Mouse (Mus musculus) kidney, adult 2 months (tissue): ENCODE measurements around the gene Creb1. TPM values are rescaled to one million over a fixed set of nuclear protein-coding genes. Genes with fewer than 3 reads are reported as not detected.

Source experiments
- DNase-seq: peaks from one replicate; pipeline ENCODE4 v3.0.0; 2021
- H3K27ac ChIP-seq: fragments of 200-500 bp; 2 replicates; pipeline ENCODE4 v1.5.1; 2012; ENCODE audit warnings: low read depth, low read length, control low read depth, inconsistent platforms; ENCODE audit not compliant: insufficient read depth
- H3K27me3 ChIP-seq: fragments of 200-500 bp; replicated peaks from 2 replicates; pipeline ENCODE4 v1.6.1; 2012; ENCODE audit warnings: mild to moderate bottlenecking, moderate library complexity, low read length, inconsistent platforms; ENCODE audit not compliant: control insufficient read depth, insufficient read depth
- H3K36me3 ChIP-seq: fragments of 200-500 bp; 2 replicates; pipeline ENCODE4 v1.6.1; 2012; ENCODE audit warnings: mild to moderate bottlenecking, moderate library complexity, low read length, inconsistent platforms; ENCODE audit not compliant: control insufficient read depth, insufficient read depth
- H3K4me1 ChIP-seq: fragments of 200-500 bp; 2 replicates; pipeline ENCODE4 v1.6.1; 2011; ENCODE audit warnings: low read length; ENCODE audit not compliant: control insufficient read depth, insufficient read depth
- H3K4me3 ChIP-seq: fragments of 200-500 bp; 2 replicates; pipeline ENCODE4 v1.5.1; 2011; ENCODE audit warnings: mild to moderate bottlenecking, low read depth, low read length, control low read depth; ENCODE audit not compliant: insufficient read depth
- CTCF ChIP-seq: fragments of 200-500 bp; conservative IDR thresholded peaks from 2 replicates; pipeline ENCODE4 v1.5.1; 2011; ENCODE audit warnings: low read depth, mild to moderate bottlenecking, control low read depth, low read length, moderate library complexity, mixed read lengths; ENCODE audit not compliant: insufficient read depth, insufficient read length
- POLR2A ChIP-seq: fragments of 200-500 bp; IDR thresholded peaks from one replicate; pipeline ENCODE4 v1.6.1; 2011; ENCODE audit warnings: low read depth, low read length, control low read depth
- WGBS: fragments of 180-500 bp; shearing (Covaris S2); methylation state at CpG from one replicate; pipeline ENCODE4 v1.1.7; 2018; 5-methylcytosine and 5-hydroxymethylcytosine counted together
- polyA plus RNA-seq: library from polyadenylated mRNA; depleted of rRNA; stranded (reverse); fragments of >200 nt; gene quantifications from 2 replicates; pipeline ENCODE4 v1.2.3, GENCODE M21; 2012; rRNA removed

Creb1 gene
- polyA plus RNA-seq = 12.5 and 13.3 TPM in 2 replicates

- Histone ChIP-seq H3K27me3 (no peaks in the 10 kb centered on the region), H3K27ac (peak within 1 kb of the TSS; percentile 95), H3K4me1 (no peaks in the 10 kb centered on the region; the same call in none of the 2 replicates), H3K36me3 (no peaks in the 10 kb centered on the region), H3K4me3 (peak within 1 kb of the TSS; percentile 69)
- TF ChIP-seq CTCF = no peak
- TF ChIP-seq POLR2A = peak; percentile 30
- WGBS = 8% methylated on average over 110 of the region's 119 CpGs
- DNase-seq = peak; percentile 98
These were observed at the start of gene Creb1 for GRCm38 (mm10) chr1:64532589-64533470. Gene Creb1 (plus strand): TSS chr1:64532645.

- no peak overlapping the region for H3K4me3 ChIP-seq
- TF ChIP-seq CTCF (no peak), POLR2A (no peak)
- no peaks in the 10 kb centered on the region; the same call in 1 of the 2 replicates for H3K27me3 ChIP-seq
- WGBS = 43% methylated on average over 4 of the region's 4 CpGs
- no peak overlapping the region for H3K27ac ChIP-seq
- no peak for DNase-seq
- no peaks in the 10 kb centered on the region for H3K36me3 ChIP-seq
- H3K4me1 ChIP-seq = no peaks in the 10 kb centered on the region
These were observed 43.9 kb upstream of the Creb1 start for GRCm38 (mm10) chr1:64488521-64489029.

DNA sequence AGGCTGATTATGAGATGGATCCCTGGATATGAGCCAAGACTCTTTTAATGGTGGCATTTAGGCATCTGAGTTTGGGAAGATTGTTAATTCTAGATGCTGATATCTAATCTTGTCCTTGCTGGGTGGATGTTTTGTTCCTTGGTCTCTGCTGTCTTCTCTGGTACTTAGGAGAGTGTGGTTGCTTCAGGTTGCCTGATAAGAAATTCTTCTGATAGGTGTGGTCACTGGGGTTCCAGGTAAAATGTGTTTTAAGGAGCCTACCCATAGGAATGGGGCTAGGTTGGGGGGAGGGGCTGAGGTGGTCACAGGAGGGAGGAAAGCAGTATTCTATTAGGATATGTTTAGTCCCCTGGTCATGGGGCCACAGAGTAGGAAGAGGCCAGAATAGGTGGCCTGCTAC lies 35.6 kb upstream of the Creb1 start:
- H3K27me3 ChIP-seq = no peaks in the 10 kb centered on the region; the same call in 1 of the 2 replicates
- H3K4me1 ChIP-seq = no peaks in the 10 kb centered on the region
- no peak overlapping the region for H3K27ac ChIP-seq
- TF ChIP-seq POLR2A (no peak), CTCF (no peak)
- H3K36me3 ChIP-seq = no peaks in the 10 kb centered on the region
- H3K4me3 ChIP-seq = no peak overlapping the region
- no peak for DNase-seq

DNA sequence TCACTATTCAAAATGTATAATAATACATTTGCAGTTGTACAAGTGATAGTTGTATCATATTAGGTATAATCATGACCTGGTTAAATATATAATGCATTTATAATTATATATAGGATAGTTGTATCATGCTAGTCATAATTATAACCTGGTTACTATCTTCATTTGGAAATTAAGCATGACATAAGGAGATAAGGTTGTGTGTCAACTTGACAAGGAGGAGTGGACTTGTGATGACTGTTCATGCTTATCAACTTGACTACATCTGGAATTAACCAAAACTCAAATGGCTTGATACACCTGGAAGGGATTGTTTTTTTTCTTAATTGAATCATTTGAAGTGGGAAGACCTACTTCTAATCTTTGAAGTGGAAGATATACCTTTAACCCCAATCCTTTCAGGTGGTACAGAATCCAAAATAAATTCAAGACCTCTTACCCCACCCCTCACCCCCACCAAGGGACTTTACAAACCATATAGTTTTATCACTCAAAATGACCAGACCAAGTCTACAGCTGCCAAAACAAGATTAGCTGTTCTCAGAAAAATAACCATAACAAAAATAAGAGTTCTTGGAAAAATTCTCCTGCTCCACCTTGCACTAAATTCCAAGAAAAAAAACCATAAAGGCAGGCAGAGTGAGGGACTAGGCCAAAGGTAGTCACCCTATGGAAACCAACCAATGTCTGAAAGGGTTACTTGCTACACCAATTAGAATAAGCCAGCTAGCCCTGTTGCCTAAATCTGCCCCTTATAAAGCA lies 30.9 kb upstream of the Creb1 start:
- Histone ChIP-seq H3K27ac (no peak overlapping the region), H3K36me3 (no peaks in the 10 kb centered on the region), H3K27me3 (no peaks in the 10 kb centered on the region), H3K4me3 (no peak overlapping the region), H3K4me1 (no peaks in the 10 kb centered on the region)
- no peak for DNase-seq
- no peak for TF ChIP-seq POLR2A
- no peak for TF ChIP-seq CTCF

GRCm38 (mm10) chr1:64508479-64509096 lies 23.9 kb upstream of the Creb1 start:
- WGBS = 80% methylated on average over 7 of the region's 7 CpGs
- TF ChIP-seq POLR2A = no peak
- no peak for TF ChIP-seq CTCF
- Histone ChIP-seq H3K4me1 (no peaks in the 10 kb centered on the region), H3K36me3 (no peaks in the 10 kb centered on the region), H3K4me3 (no peak overlapping the region), H3K27me3 (no peaks in the 10 kb centered on the region; the same call in 1 of the 2 replicates), H3K27ac (no peak overlapping the region)
- no peak for DNase-seq

DNA sequence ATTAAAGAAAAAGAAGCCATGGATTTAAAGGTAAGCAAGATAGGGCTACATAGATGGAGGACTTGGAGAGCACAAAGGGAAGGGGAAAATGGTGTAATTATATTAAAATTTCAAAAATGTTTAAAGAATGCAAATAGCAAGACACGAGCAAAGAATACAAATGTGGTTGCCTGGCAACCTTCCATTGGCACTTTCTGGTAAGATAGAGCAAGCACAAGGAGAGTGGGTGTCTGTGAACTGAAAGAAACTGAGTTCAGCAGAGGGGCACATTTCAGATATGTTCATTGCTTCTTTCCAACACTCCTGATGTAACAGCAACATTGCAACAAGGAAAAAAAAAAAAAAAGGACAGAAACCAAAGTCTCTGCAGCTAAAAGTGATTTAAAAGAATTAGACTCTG lies 22.8 kb upstream of the Creb1 start:
- no peaks in the 10 kb centered on the region for H3K36me3 ChIP-seq
- no peak overlapping the region for H3K4me3 ChIP-seq
- no peak for DNase-seq
- H3K27ac ChIP-seq = no peak overlapping the region
- H3K4me1 ChIP-seq = no peaks in the 10 kb centered on the region
- TF ChIP-seq POLR2A (no peak), CTCF (no peak)
- 67% methylated on average over 1 of the region's 1 CpGs for WGBS
- no peaks in the 10 kb centered on the region; the same call in 1 of the 2 replicates for H3K27me3 ChIP-seq

- Histone ChIP-seq H3K27me3 (no peaks in the 10 kb centered on the region; the same call in 1 of the 2 replicates), H3K4me1 (no peaks in the 10 kb centered on the region), H3K36me3 (no peaks in the 10 kb centered on the region), H3K4me3 (no peak overlapping the region), H3K27ac (no peak overlapping the region)
- 90% methylated on average over 7 of the region's 7 CpGs for WGBS
- no peak for DNase-seq
- no peak for TF ChIP-seq POLR2A
- TF ChIP-seq CTCF = no peak
These were observed 18.3 kb upstream of the Creb1 start for GRCm38 (mm10) chr1:64514184-64514583.
